Mouse (Mus musculus): ENCODE results near the gene Exosc6.

DNA sequence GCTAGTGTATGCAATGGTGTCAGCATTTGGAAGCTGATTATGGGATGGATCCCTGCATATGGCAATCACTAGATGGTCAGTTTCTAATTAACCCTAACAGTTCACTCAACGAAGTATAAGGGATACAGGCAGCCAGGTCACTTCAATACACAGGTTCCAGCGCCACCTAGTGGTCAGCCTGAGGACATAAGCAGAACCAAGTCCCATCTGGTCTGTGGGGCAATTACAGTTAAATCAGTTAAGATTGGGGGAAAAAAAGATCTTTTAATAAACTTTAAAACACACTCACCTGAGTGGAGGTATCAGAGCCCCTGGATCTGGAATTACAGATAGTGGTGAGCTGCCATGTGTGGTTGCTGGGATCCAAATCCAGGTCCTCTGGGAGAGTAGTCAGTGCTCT lies 34.0 kb downstream of the Exosc6 start:
- TF ChIP-seq POLR2A (IDR thresholded peaks at IDR 0.05; ENCODE audit: borderline replicate concordance, control insufficient read depth, low read depth, low read length) (no peak), CTCF (IDR thresholded peaks at IDR 0.05; ENCODE audit: control insufficient read depth, insufficient read depth, low read length) (peak; percentile 94)

Measured in bone marrow, adult 2 months (tissue).